Mouse (Mus musculus) heart, adult 2 months (tissue): Measurements from ENCODE around the gene Il5.

Source experiments
- CTCF ChIP-seq: fragments of 200-600 bp; IDR thresholded peaks from 2 replicates; pipeline ENCODE4 v1.8.1; 2022; ENCODE audit warnings: antibody characterized with exemption, mild to moderate bottlenecking, moderate library complexity
- EP300 ChIP-seq: fragments of 200-500 bp; IDR thresholded peaks from 2 replicates; pipeline ENCODE4 v1.6.1; 2011; ENCODE audit warnings: low read depth, low read length, control low read depth; ENCODE audit not compliant: insufficient read depth
- POLR2A ChIP-seq: fragments of 200-500 bp; IDR thresholded peaks from 2 replicates; pipeline ENCODE4 v1.6.1; 2011; ENCODE audit warnings: mild to moderate bottlenecking, low read depth, low read length, control low read depth; ENCODE audit not compliant: insufficient read depth

- TF ChIP-seq POLR2A (no peak), CTCF (no peak), EP300 (no peak)
Measured at GRCm38 (mm10) chr11:53706236-53706933, 14.2 kb upstream of the Il5 start.
